Mouse (Mus musculus) T-cell, adult 2 months (primary cell): ENCODE results near the gene Ltbr.
"Not testable (repeated sequence)": the region's sequence is repeated elsewhere in the genome, so short reads cannot be mapped to it uniquely, and the experiment has no call there.

Source experiments
- DNase-seq: peaks from one replicate; pipeline ENCODE4 v3.0.0; 2022; ENCODE audit warnings: low spot score

Gene Ltbr

DNA sequence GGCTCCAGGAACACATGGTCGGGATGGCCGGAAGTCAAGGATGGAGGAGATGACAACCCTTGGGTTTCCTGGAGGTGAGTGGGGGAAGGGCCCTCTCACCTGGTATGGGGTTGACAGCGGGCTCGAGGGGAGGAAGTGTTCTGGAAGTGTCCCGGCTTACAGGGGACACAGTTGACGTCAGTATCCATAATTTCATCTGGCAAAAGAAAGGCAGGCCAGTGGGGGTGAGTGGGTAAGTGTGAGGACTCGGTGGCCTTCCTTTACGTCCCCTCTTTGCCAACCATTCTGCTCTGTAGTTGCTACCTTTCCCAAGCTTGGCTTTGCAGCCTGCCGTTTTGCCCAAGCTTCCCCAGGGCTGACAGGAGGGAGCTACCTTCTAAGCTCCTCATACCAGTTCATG lies 1.5 kb downstream of the Ltbr start:
- DNase-seq, result no peak

- no peak for DNase-seq
Observed at GRCm38 (mm10) chr6:125309406-125309805, 4.3 kb downstream of the Ltbr start.

GRCm38 (mm10) chr6:125308921-125309320 lies 4.8 kb downstream of the Ltbr start:
- no peak for DNase-seq

GRCm38 (mm10) chr6:125307091-125307490 lies 6.6 kb downstream of the Ltbr start:
- no peak for DNase-seq

- no peak for DNase-seq
Observed at GRCm38 (mm10) chr6:125305465-125305864, 8.2 kb downstream of the Ltbr start.

GRCm38 (mm10) chr6:125304408-125304807 lies 9.3 kb downstream of the Ltbr start:
- not testable (repeated sequence) for DNase-seq

DNA sequence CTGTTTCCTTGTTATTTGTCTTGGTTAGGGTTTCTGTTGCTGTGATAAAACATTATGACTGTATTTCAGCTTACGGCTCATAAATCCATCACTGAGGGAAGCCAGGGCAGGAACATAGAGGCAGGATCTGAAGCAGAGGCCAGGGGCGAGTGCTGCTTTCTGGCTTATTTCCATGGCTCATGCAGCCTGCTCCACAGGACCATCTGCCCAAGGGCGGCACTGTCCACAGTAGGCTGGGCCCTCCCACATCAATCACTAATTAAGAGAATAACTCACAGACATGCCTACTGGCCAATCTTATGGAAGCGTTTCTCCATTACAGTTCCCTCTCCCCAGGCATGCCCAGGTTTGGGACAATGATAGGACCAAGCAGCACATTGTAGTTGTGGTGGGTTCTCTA lies 10.4 kb downstream of the Ltbr start:
- DNase-seq, result no peak

- DNase-seq, result peak; percentile 56
Observed at GRCm38 (mm10) chr6:125302231-125302982, 11.3 kb downstream of the Ltbr start.

GRCm38 (mm10) chr6:125300982-125301381 lies 12.7 kb downstream of the Ltbr start:
- no peak for DNase-seq

- no peak for DNase-seq
Observed at GRCm38 (mm10) chr6:125297149-125297820, 16.4 kb downstream of the Ltbr start.

DNA sequence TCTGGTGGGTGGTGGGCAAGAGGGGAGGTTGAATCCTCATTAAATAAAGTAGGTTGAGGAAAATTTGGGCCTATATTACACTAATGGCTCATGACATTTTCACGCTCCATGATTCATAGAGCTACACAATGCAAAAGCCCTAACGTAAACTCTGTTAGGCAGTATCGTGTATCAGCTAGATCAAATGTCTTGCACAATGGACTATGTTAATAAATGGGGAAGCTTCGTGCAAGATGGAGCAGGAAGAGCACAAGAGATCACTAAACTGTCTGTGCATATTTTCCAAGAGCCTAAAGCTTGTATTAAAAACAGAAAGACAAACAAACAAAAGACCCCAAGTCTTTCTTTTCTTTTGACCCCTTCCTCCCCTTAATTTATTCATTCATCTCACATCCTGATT lies 19.6 kb downstream of the Ltbr start:
- no peak for DNase-seq

DNA sequence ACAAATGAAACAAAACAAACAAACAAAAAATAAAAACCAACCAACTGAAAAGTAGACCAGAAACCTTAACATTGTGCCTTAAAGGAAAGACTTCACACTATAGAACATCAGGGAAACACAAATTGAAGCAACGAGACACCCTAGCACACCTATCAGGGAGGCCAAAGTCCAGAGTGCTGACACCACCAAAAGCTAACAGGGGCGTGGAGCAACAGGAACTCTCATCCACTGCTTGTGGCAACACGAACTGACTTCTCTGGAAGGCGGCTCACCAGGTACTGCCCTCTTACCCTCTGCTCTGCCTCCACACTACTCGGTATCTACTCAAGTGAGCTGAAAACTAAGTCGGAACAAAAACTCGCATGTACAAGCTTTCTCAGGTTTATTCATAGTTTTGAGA lies 21.4 kb downstream of the Ltbr start:
- no peak for DNase-seq

GRCm38 (mm10) chr6:125291329-125291728 lies 22.4 kb downstream of the Ltbr start:
- no peak for DNase-seq

DNA sequence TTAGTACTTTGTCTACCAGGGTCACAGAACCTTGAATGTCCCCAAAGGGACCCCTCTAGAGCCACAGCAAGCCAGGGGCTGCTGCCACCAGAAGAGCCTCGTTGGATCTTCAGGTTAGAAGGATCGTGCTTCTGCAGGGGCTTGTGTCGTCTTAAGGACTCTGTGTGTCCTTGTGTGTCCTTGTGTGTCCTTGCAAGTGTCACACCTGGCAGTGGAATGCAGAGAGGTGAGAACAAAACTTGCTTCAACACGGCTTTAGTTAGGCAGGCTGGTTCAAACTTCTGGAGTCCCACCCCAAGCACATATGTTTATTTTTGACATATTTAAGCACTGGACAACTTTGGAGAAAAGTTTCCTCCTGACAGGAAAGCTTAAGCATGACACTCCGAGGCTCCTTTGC lies 25.0 kb downstream of the Ltbr start:
- DNase-seq, result no peak

GRCm38 (mm10) chr6:125286944-125287343 lies 26.7 kb downstream of the Ltbr start:
- DNase-seq, result no peak

- no peak for DNase-seq
Observed at GRCm38 (mm10) chr6:125285890-125286289, 27.8 kb downstream of the Ltbr start, which contains the start of gene Tuba3a. Gene Tuba3a, minus strand, starts transcription at chr6:125286042.

DNA sequence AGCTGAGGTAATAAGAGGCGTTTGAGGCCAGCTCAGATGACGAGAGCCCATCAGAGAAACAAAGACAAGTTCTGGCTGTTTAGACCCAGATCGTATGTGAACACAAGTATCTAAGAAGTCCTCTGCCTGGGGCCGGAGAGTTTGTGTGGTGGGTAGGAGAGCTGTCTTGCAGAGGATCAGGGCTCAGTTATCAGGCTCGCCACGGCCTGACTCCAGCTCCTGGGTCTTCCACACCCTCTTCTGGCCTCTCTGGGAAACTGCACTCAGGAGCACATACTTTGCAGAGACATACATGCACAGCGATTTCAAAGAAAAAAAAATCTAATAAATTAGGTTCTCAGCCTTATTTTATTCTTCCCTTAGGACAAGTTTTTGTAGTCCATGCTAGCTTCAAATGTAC lies 28.9 kb downstream of the Ltbr start:
- no peak for DNase-seq

- no peak for DNase-seq
Observed at GRCm38 (mm10) chr6:125284250-125284649, 29.4 kb downstream of the Ltbr start.

DNA sequence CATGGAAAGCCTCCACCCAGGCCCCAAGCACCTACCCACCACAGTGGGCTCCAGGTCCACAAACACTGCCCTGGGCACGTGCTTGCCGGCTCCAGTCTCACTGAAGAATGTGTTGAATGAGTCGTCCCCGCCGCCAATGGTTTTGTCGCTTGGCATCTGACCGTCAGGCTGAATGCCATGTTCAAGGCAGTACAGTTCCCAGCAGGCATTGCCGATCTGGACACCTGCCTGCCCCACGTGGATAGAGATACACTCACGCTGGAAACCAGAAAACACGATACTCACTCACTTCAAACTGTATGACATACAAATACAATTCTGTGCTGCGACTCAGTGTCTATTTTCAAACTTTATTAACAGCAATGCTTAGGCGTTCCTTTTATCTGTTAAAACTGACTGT lies 31.0 kb downstream of the Ltbr start:
- not testable (repeated sequence) for DNase-seq

GRCm38 (mm10) chr6:125279729-125280128 lies 34.0 kb downstream of the Ltbr start:
- no peak for DNase-seq

GRCm38 (mm10) chr6:125274841-125275563 lies 38.7 kb downstream of the Ltbr start:
- peak; percentile 20 for DNase-seq

- DNase-seq, result no peak
Observed at GRCm38 (mm10) chr6:125272228-125272785, 41.4 kb downstream of the Ltbr start.
